Comparison of ENCODE assay signal across 25 mouse cellular contexts in the genomic region with DNA sequence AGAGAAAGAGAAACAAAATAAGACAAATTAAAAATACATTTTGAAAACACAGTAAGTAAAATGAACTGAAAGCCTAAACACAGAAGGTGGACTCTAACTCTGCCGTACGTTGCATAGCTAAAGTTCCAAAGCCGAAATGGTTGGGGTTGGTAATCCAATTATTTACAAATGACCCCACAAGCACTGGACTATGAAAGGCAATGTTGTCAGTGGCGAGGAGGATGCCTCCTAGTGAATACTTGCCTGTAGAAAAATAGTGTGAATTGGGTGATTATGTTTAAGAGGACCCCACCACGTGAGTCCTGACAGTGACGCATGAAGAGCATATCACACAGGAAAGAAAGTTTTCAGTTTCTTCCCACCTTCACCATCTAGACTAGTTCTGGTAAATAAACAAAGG.
DNase-seq lines count a peak whose midpoint lies in the region; ATAC-seq and TF ChIP-seq lines count a peak whose summit lies in the region.
"Had no signal": no experiment of that assay in that cellular context is flagged by ENCODE, and none has a peak within 500 bp of the region (broad histone marks: within the 10 kb centered on the region; RNA-seq: fewer than 3 reads in every experiment).

No protein-coding gene starts in this region.

- 36% methylated on average over 6 of the region's 6 CpGs for WGBS in midbrain, postnatal 0 days
- WGBS in midbrain, embryonic 16.5 days = 34% methylated on average over 6 of the region's 6 CpGs

- no peaks in the 10 kb centered on the region for H3K36me3 ChIP-seq in midbrain, postnatal 0 days (ENCODE audit: insufficient read depth, low read length)
- H3K36me3 ChIP-seq in midbrain, embryonic 16.5 days (ENCODE audit: control insufficient read depth, insufficient read depth, low read length) = peaks cover 10% of the 10 kb centered on the region; the same call in 1 of the 2 replicates
- H3K36me3 ChIP-seq: embryonic facial prominence, embryonic 12.5 days; embryonic facial prominence, embryonic 15.5 days; forebrain, embryonic 12.5 days; heart, embryonic 10.5 days; heart, embryonic 13.5 days; hindbrain, embryonic 12.5 days; intestine, embryonic 15.5 days had no signal

- no peak for ATAC-seq in midbrain, postnatal 0 days (ENCODE audit: low FRiP score)
- ATAC-seq in midbrain, embryonic 16.5 days = no peak
- ATAC-seq: forebrain, embryonic 15.5 days; intestine, embryonic 15.5 days; Patski had no signal

- no peak for TF ChIP-seq CTCF in midbrain, postnatal 0 days (IDR thresholded peaks at IDR 0.05)

- H3K4me3 ChIP-seq in midbrain, postnatal 0 days (ENCODE audit: low read depth, low read length) = no peak overlapping the region
- no peak overlapping the region for H3K4me3 ChIP-seq in midbrain, embryonic 16.5 days (ENCODE audit: low read depth, low read length)
- H3K4me3 ChIP-seq: embryonic facial prominence, embryonic 12.5 days; embryonic facial prominence, embryonic 15.5 days; forebrain, embryonic 12.5 days; forebrain, embryonic 15.5 days; heart, adult 2 months; heart, embryonic 10.5 days; heart, embryonic 13.5 days; hindbrain, embryonic 12.5 days; hindbrain, embryonic 15.5 days; intestine, embryonic 15.5 days had no signal

- peak; percentile 19 for DNase-seq in embryo, embryonic 10 days (ENCODE audit: low spot score)
- no peak for DNase-seq in embryo, embryonic 9.5 days (ENCODE audit: extremely low spot score)
- peak; percentile 10 for DNase-seq in midbrain, postnatal 0 days (ENCODE audit: low spot score)
- DNase-seq in retina, postnatal 1 day = peak; percentile 24
- no peak for DNase-seq in layer of hippocampus, postnatal 36 days
- DNase-seq: adrenal gland, postnatal 10 days; adrenal gland, postnatal 36 days; cerebellum, adult 18-20 months; cerebellum, adult 9-10 months; cerebellum, postnatal 14 days; gastrocnemius, postnatal 36 days; heart, adult 2 months; heart, postnatal 14 days; heart, postnatal 4 days had no signal

- H3K4me2 ChIP-seq in midbrain, postnatal 0 days (ENCODE audit: low read depth, low read length, poor library complexity, severe bottlenecking) = no peak overlapping the region
- H3K4me2 ChIP-seq in midbrain, embryonic 16.5 days (ENCODE audit: low read length) = no peak overlapping the region
- H3K4me2 ChIP-seq: embryonic facial prominence, embryonic 12.5 days; embryonic facial prominence, embryonic 15.5 days; forebrain, embryonic 12.5 days; forebrain, embryonic 15.5 days; heart, embryonic 13.5 days; hindbrain, embryonic 12.5 days; hindbrain, embryonic 15.5 days; intestine, embryonic 15.5 days had no signal

- H3K9me3 ChIP-seq in midbrain, postnatal 0 days (ENCODE audit: low read length) = no peaks in the 10 kb centered on the region
- H3K9me3 ChIP-seq in midbrain, embryonic 16.5 days (replicated peaks; ENCODE audit: control insufficient read depth, low read length, poor library complexity, severe bottlenecking) = no peaks in the 10 kb centered on the region
- H3K9me3 ChIP-seq: embryonic facial prominence, embryonic 12.5 days; embryonic facial prominence, embryonic 15.5 days; forebrain, embryonic 12.5 days; forebrain, embryonic 15.5 days; heart, embryonic 10.5 days; heart, embryonic 13.5 days; hindbrain, embryonic 12.5 days; hindbrain, embryonic 15.5 days; intestine, embryonic 15.5 days had no signal

- no peak overlapping the region for H3K9ac ChIP-seq in midbrain, postnatal 0 days (replicated peaks; ENCODE audit: low read length, poor library complexity, severe bottlenecking)
- no peak overlapping the region for H3K9ac ChIP-seq in midbrain, embryonic 16.5 days (ENCODE audit: low read depth, low read length)
- H3K9ac ChIP-seq: embryonic facial prominence, embryonic 12.5 days; embryonic facial prominence, embryonic 15.5 days; forebrain, embryonic 12.5 days; forebrain, embryonic 15.5 days; heart, embryonic 13.5 days; hindbrain, embryonic 12.5 days; hindbrain, embryonic 15.5 days; intestine, embryonic 15.5 days had no signal

- no peaks in the 10 kb centered on the region for H3K27me3 ChIP-seq in midbrain, postnatal 0 days (ENCODE audit: insufficient read depth, low read length)
- no peaks in the 10 kb centered on the region for H3K27me3 ChIP-seq in midbrain, embryonic 16.5 days (ENCODE audit: control insufficient read depth, insufficient read depth, low read depth, low read length)
- H3K27me3 ChIP-seq: embryonic facial prominence, embryonic 12.5 days; embryonic facial prominence, embryonic 15.5 days; forebrain, embryonic 12.5 days; forebrain, embryonic 15.5 days; heart, embryonic 13.5 days; hindbrain, embryonic 12.5 days; hindbrain, embryonic 15.5 days; intestine, embryonic 15.5 days; Patski had no signal

- no peaks in the 10 kb centered on the region for H3K4me1 ChIP-seq in midbrain, postnatal 0 days (ENCODE audit: insufficient read depth, low read length)
- no peaks in the 10 kb centered on the region for H3K4me1 ChIP-seq in midbrain, embryonic 16.5 days (ENCODE audit: control insufficient read depth, insufficient read depth, low read length)
- H3K4me1 ChIP-seq: embryonic facial prominence, embryonic 12.5 days; embryonic facial prominence, embryonic 15.5 days; forebrain, embryonic 12.5 days; forebrain, embryonic 15.5 days; heart, embryonic 10.5 days; heart, embryonic 13.5 days; hindbrain, embryonic 12.5 days; hindbrain, embryonic 15.5 days; intestine, embryonic 15.5 days had no signal

- H3K27ac ChIP-seq in midbrain, postnatal 0 days (ENCODE audit: low read depth, low read length) = no peak overlapping the region
- H3K27ac ChIP-seq in midbrain, embryonic 16.5 days (ENCODE audit: low read length) = no peak overlapping the region
- H3K27ac ChIP-seq: embryonic facial prominence, embryonic 12.5 days; embryonic facial prominence, embryonic 15.5 days; forebrain, embryonic 12.5 days; forebrain, embryonic 15.5 days; heart, adult 2 months; heart, embryonic 10.5 days; heart, embryonic 13.5 days; hindbrain, embryonic 12.5 days; hindbrain, embryonic 15.5 days; intestine, embryonic 15.5 days had no signal

Comparison
In these comparisons a context has a peak if more than half of its experiments do, and no peak if none do; other contexts are left out.
1. DNase-seq: peak in embryo, embryonic 10 days (single experiment), midbrain, postnatal 0 days (single experiment) and retina, postnatal 1 day (single experiment); none in embryo, embryonic 9.5 days (single experiment) and layer of hippocampus, postnatal 36 days (0 of 2).